Mouse (Mus musculus): ENCODE measurements at regions not wholly inside any gene's neighbourhood (a gene's known extent, or its start where the extent isn't known, plus 50 kb on each side); places are given as distances from the start of the nearest gene placed in this dataset.
A peak's percentile ranks its signal among the peaks of the same experiment; 100 is the strongest.

- peak; percentile 5 to 19 for DNase-seq (ENCODE audit: extremely low spot score in 1 of 2, low spot score in 1 of 2)
Observed at GRCm38 (mm10) chr2:74463407-74463806, 115.8 kb downstream of the Lnpk start.

- DNase-seq (ENCODE audit: extremely low spot score in 1 of 2, low spot score in 1 of 2): no peak
Observed at GRCm38 (mm10) chr2:74461211-74461844, 117.9 kb downstream of the Lnpk start.

- DNase-seq (ENCODE audit: extremely low spot score in 1 of 2, low spot score in 1 of 2): no peak
Observed at GRCm38 (mm10) chr2:74454431-74454830, 124.8 kb downstream of the Lnpk start.

DNA sequence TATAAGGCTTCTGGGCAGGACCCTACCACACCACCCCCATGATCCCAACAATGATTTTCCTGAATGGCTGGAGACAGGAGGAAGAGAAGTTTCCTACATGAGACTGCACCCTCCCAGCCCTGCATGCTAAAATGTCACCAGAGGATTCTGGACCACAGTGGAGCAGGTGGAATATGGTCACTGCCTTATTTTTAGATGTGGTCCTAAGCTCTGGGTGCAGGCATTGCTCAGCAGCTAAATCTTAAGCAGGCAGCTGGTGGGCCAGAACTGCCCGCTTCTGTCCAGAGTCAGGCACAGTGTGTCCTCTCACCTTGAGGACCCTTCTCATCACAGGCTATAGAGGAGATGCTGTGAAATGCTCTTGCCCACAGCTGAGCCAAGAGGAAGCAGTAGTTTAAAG lies 126.6 kb downstream of the Lnpk start:
- DNase-seq (ENCODE audit: extremely low spot score in 1 of 2, low spot score in 1 of 2): no peak

GRCm38 (mm10) chr2:74451578-74451977 lies 127.7 kb downstream of the Lnpk start:
- DNase-seq (ENCODE audit: extremely low spot score in 1 of 2, low spot score in 1 of 2): no peak

DNA sequence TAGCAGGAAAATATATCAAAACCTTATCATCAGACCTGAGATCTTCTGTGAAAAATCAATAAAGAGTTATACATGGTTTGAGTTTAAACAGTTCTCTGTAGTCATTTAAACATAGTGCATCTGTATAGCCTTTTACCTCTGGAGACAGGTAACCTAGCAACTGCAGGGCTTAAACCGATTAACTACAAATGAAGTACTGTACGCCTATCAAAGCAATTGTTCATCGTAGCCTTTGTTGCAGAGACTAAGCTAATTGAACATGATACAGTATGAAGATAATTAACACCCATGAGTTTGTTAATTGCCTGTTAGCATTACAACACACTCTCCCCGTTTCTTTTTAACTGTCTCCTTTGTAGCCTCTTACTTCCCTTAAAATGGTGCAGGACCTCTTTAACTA lies 128.2 kb downstream of the Lnpk start:
- no peak for DNase-seq (ENCODE audit: extremely low spot score in 1 of 2, low spot score in 1 of 2)

DNA sequence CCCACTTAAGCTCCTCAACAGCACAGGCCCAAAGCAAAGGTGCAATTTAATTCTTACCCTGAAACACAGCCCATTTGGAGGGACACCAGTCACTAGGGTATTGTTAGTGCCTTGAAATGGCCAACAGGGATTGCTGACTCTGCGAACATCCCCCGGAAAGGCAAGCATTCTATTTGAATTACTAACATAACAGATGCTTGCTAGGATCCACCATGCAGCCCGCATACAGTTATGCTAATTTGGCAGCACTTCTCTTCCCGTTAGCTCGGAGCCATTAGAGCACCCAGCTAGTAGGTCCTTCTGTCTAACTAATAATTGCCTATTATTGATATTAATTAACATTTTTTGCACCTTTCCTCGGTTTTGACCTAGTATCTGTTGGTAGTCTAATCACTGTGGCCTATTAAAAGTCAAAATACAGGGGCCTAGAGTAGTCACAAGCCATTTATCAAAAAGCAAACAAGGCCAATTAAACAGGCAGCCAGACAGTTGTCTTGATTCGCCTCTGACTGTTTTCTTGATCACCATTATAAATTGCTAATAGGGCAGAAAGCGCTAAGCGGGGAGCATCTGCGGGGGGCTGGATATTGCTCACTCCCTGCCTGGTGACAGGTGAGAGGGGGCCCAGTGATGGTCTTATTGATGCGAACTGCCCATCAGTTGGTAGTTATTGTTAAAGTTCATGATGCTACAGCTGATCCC lies 129.0 kb downstream of the Lnpk start:
- no peak for DNase-seq (ENCODE audit: extremely low spot score in 1 of 2, low spot score in 1 of 2)

DNA sequence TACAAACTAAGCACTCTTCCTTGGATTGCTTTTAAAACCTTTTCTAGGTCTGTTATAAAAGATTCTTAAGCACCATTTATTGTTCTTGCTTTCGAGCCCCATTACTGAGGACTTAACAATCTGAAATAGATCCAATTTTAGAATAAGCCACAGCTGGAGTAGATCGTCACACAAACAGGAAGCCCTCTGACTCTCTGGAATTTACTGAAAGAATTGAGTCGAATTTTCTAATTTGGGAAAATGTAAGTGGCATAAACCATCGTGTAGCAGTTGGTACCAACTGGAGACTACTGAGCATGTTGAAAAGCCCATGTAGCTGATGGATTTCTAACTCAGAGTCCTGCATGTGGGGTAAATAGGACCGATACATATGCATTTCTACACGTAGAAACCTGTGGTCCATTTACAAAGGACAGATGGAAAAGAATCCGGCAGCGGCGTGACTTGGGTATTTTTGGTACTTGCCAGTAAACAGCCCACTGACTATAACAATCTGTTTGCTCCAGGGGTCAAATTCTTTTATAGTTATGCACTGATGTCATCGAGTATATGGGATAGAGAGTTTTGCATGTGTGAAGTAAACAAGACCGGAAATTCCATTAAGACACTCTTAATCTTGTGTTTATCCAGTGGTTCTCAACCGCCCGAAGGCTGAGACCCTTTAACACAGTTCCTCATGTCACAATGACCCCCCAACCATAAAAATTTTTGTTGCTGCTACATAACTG lies 143.9 kb downstream of the Lnpk start:
- DNase-seq (ENCODE audit: extremely low spot score in 1 of 2, low spot score in 1 of 2): no peak

DNA sequence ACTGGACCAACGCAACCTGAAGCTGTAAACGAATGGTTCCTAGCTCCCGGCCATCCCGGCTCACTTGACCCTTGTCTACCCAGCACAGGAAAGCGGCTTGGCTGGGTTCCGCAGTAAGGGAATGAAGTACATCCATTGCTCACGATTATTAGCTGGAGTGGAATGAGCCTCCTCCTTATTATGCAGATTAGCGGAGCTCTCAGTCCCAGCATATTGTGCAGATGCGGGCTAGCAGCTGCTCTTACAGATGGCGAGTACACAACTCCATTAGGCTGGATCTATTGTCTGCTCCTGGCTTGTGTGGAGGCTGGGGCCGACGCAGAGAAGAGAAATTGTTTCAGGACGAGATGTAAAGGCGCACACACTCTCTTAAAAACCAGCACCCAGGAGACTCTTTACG lies 152.5 kb downstream of the Lnpk start:
- peak; percentile 15 to 33 for DNase-seq (ENCODE audit: extremely low spot score in 1 of 2, low spot score in 1 of 2)

DNA sequence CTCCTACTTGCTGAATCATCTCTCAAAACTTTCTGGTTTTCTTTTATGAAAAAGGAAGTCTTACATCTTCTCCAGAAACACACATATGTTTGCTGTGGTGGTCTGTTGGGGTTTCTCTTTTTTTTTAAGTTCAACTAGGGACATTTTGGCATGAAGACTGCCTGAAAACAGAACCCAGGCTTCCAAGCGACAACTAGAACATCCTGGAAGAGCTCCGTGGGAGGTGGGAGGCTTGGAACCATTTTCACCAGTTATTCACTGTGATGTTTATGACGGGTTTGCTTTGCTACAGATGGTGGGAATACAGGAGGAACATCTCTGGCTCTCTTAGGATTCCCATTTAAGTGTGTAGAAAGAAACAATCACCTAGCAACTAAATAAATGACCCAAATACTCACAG lies 154.5 kb downstream of the Lnpk start:
- peak; percentile 69 to 80 for DNase-seq (ENCODE audit: extremely low spot score in 1 of 2, low spot score in 1 of 2)

DNA sequence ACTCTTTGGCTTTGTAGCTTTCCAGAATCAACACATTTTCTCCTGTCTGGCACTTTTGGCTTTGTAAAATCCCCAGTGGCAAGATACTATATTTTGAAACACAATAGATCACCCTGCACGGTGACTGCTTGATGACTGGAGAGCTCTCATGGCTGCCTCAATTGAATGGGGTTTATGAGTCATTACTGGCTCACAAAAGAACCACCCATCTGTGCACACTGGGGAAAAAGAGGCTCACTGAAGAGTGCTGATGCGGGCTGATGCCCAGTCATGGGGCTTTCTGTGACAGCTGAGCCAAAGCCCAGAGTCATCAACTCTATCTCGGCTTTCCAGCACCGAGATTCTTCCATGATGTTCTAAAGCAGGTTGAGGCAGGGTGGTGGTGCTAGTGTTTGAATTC lies 163.1 kb downstream of the Lnpk start:
- DNase-seq (ENCODE audit: extremely low spot score in 1 of 2, low spot score in 1 of 2): no peak

DNA sequence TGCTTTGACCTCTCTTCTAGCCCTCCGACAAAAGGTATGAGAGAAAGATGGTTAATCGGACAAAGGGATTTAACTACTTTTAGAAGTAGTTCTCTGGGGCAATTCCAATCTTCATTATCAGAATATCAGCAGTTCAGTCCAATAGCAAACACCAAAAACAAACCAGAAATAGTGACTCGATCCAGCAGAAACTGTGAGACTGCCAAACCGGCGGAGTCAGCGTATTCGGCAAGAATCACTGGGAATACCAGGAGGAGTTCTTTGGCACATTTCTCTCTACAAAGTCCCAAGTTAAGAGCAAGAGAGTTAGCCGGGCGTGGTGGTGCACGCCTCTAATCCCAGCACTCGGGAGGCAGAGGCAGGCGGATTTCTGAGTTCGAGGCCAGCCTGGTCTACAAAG lies 164.5 kb downstream of the Lnpk start:
- DNase-seq (ENCODE audit: extremely low spot score in 1 of 2, low spot score in 1 of 2): no peak

DNA sequence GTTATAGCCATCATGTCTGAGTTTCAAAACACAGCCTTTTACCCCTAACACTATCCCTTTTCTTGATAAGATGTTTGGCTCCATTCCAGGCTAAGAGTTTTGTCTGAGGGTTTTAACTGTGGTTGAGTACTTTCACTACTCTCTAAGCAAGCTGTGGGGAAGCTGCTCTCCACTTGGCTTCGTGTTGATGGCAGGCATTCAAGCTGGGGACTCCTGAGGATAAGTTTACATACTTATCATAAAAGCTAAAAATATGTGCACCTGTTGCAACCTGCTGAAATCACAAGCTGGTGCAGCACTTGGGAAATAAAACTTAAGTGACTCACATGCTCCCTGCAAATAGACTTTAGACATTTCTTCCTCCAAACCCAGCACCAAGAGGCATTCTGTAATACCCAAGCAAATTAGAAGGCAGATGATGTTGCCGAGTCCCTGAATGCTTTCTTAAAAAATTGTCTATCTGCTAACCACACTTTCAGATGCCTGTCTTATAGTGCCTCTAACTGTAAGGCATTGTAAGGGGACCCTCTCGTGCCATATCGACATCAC lies 169.3 kb downstream of the Lnpk start:
- DNase-seq (ENCODE audit: extremely low spot score in 1 of 2, low spot score in 1 of 2): peak; percentile 35 to 65

DNA sequence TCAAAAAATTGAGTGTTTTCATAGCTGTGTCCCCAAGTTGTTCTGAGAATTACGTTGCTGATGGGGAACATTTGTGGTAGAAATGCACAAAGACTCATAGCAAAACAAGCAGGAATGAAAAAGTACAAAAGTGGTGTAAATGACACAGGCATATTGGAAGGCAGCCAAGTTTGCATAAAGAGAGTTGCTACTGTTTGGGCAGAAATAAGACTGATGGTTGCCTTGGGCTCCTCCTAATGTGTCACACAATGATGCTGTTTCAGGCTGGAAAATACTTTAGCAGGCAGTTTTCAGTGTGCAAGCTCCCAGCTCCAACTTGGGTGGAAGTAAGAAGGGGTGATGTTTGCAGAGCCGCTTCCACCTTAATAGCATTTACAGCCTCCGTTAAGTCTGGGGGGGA lies 174.7 kb downstream of the Lnpk start:
- no peak for DNase-seq (ENCODE audit: extremely low spot score in 1 of 2, low spot score in 1 of 2)

DNA sequence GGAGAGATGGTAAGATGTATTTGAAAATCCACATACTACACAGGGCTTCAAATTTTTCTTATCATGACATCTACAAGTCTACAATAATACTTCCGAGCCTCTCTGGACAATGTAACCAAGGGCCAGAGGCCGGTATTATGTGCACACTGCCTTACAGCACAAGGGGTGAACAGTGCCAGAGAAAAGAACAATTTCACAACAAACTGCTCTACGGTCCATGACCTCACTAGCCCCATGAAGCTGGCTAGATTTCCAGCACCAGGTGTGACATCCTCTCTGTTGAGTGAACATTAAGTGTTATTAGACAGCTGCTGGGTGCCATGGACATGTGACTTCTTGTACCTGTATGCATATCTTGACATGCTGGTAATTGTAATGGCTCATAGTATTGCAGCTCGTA lies 188.2 kb downstream of the Lnpk start:
- no peak for DNase-seq (ENCODE audit: extremely low spot score in 1 of 2, low spot score in 1 of 2)

- peak; percentile 53 to 63 for DNase-seq (ENCODE audit: extremely low spot score in 1 of 2, low spot score in 1 of 2)
Observed at GRCm38 (mm10) chr2:74388078-74388477, 191.2 kb downstream of the Lnpk start.

DNA sequence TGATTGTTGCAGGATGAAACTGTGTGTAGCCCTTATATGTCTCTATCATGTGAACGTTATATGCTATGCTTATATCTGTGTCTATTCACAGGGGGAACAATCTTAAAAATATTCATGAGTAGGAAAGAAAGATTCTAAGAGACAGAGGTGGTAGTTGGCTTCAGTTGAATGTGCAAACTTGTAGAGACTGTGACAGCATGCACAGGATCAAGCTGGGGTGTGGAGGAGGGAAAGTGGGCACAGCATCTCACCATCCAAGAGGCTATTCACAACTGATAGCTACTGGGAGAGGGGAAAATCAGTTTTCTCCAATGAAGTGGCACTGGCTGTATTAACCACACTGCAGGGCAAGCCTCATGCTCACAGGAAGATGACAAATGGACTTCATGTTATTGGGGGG lies 194.3 kb downstream of the Lnpk start:
- peak in 1 of 2 experiments; percentile 28 for DNase-seq (ENCODE audit: extremely low spot score in 1 of 2, low spot score in 1 of 2)

DNA sequence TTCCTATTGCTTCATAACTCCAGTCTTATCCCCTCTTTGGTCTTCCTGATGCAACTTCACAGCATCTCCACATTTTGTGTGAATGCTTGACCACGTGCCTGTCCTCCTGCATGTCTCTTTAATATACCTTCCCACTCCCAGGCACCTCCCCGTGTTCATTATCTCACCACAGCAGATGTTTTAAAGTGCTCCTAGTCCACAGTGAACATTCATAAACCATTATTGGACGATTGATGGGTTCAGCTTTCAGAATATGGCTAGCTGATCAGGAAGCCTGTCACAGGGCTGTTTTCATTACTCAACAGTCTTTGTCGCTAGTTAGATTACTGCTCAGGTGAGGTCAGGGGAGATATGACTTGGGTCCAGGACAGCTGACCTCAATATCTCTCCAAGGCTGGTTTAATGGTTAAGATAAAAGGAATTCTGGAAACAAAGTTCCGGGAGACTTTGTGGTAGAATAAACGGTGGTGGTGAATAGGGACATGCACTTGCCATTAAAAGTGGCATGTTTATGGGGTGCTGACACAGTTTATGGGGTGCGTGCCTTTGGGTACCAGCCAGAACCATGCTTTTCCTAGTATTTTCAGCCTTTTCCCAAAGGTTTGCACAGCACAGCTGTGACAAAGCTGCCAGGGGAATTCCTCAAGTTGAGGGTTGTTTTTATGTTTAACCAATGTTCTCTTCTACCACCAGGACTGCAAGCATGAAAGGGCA lies 198.5 kb downstream of the Lnpk start:
- DNase-seq (ENCODE audit: extremely low spot score in 1 of 2, low spot score in 1 of 2): no peak

DNA sequence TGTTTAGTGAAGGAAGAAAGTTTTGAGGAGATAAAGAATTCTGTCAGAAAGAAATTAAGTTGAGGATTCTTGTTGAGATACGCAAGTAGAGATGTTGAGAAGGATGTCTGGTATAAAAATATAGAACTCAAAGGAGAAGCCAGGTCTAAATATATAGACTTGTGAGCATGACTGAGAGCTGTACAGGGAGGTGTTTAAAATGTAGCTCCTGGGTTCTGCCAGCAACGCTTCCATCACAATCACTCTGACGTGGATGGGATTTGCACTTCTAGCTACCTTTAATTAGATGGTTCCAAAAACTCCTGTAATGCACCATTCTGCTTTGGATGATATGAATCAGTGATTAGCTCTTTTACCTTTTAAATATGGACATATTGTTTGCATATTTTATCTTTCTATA lies 200.5 kb downstream of the Lnpk start:
- DNase-seq (ENCODE audit: extremely low spot score in 1 of 2, low spot score in 1 of 2): no peak

DNA sequence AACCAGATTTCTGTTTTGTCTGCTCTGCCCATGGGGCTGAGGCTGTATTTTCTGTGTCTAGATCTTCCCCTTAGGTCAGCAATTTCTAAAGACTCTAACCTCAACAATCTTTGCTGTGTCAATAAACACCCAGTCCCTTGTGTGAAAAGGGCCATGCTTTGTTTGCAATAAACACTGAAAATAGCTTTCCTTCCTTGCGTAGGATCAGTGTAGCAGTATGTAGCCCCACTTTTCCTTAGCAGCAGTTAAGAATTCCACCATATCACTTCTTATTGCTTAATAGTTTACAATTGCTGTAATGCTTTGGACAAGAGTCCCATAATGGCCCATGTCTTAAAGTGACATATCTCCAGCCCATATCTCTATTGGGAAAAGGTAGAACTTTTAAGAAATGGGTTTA lies 205.3 kb downstream of the Lnpk start:
- DNase-seq (ENCODE audit: extremely low spot score in 1 of 2, low spot score in 1 of 2): no peak

GRCm38 (mm10) chr2:74373056-74373455 lies 206.2 kb downstream of the Lnpk start:
- DNase-seq (ENCODE audit: extremely low spot score in 1 of 2, low spot score in 1 of 2): no peak
